Mouse (Mus musculus) urinary bladder, adult 18-20 months (tissue): Measurements from ENCODE around the gene Fgf12.
A peak's percentile ranks its signal among the peaks of the same experiment; 100 is the strongest.

ENCODE experiments used
- DNase-seq, 2 experiments: peaks; one replicate each; pipeline ENCODE4 v3.0.0; 2022; ENCODE audit warnings: low spot score in 2 of 2, mixed read lengths in 2 of 2

Gene Fgf12

DNA sequence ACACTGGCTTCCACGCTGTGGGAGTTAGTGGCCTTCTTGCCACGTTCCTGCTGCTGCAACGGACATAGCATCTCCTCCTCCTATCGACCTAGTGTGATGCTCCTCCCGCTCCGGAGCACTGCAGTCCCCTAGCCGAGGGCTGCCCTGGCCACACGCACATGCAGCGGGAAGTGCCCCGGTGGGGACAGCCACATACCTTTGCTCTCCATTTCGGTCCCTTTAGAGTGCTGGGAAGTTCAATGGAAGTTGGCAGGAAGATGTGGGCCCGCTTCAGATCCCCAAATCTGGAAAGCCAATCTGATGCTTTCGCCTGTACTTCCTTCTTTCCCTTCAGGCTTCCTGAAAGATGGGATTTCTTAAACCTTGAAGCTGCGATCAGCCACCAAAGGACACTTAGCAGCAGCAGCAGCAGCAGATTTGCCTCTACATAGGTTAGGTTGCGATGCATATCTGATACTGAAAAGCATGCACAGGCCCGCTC is at the start of gene Fgf12:
Gene Fgf12 (minus strand): TSS at position 431 of the 481 bp plus-strand sequence.
- peak in 1 of 2 experiments; percentile 0 for DNase-seq

DNA sequence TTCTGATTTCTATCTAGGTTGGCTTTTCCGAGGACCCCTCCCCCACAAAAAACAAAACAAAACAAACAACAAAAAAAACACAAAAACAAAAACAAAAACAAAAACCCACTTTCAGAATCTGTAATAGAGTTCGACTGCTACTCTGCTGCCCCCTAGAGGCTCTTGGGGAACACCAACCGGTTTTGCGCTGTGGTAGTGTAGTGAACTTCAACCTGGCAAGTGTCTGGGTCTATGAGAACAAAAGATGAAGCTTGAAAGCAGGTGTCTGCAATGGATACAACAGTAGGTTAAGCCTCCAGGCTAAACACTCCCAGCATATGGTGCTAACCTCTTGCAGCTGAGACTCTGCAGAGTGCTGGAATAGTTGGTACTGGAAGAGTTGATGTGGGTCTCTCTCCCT is 40.2 kb upstream of the Fgf12 start:
- peak in 1 of 2 experiments; percentile 15 for DNase-seq

DNA sequence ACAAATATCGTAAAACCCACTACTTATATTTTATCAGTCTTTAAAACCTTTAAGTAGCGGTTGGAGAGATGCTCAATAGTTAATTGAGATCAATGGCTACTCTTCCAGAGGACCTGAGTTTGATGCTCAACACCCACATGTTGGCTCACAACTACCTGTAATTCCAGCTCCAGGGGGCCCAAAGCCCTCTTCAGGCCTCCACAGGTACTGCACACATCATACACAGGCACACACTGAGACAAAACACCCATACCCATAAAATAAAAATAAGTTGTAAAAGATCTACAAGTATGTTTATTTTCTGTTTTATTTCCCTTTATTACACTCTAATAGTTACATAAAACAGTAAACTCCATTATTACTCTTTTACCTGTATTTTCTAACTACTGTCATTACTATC is 17.4 kb upstream of the Fgf12 start:
- DNase-seq: no peak

DNA sequence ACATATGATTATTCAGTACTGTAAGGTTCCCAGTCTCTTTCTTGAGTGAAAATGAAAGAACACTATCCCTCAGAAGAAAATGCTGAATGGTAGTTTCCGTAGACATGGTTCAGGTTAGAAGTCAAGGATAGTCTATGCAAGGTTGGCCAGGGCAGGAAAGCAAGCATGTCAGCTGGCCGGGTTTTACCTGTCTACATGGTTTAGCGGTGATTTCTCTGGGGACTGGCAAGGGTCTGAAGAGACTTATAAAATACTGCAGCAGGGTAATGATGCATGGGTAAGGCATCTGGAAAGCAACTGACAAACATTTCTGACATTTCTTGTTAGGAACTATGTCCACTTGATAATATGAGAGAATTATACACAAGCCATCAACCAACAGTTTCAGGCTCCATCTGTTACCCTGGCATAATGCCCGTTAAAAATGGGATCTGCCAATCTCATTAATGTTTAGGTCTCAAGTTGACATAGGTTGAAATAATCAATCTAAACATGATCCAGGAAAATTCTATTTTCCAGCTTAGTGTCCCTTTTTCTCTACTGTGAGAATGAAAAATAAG is 8.6 kb upstream of the Fgf12 start:
- DNase-seq: no peak

DNA sequence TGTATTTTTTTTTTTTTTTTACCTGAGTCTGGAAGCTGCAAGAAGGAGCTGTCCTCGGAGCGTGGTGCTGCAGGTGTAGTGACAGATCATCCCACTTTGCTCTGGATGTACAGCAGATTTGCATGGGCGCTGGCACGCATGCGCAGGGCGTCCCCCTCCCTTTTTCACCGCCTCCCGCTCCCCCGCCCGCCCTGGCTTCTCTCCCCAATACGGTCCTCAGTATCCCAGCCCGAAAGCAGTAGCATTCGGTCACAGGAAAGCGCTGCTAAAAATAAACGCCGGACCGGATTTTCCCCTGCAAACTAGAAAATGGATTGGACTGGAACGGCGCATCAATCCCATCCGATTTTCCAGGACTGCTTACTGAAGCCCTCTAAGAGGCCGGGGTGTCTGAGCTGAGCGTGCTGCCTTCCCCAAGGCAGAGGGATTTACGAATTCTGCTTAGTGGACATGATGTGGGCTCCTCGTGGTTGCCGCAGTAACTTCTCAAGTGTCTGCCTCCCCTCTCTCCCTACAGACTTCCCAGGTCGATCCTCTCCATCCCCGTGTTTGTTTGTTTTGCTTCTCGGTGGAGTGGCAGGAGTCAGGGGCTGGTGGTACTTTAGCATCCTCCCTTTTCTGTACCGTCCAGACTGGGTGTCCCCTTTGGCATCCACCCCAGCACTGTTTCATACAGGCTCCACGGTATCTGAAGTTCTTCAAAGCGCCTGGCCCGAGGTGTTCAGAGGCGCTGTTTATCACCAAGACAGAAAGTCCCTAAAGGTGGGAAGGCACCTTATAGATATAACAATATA is 453 bp upstream of the Fgf12 start:
- peak; percentile 13 to 23 for DNase-seq

DNA sequence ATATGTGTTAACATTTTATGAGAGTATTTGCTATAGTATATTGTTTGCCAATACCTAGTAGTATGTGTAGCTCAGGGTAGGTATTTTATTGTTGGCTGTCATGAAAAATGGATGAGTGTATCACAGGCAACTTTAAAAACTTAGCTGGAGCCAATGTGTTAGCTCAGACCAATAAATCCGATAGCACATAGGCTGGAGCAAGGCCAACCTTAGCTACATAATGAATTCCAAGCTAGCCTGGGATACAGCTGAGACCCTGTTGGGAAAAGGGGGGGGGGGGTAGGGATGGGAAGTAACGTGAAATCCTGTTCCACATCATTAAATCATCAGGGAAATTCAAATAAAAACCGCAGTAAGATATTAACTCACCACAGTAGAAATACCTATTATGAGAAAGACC is 18.4 kb downstream of the Fgf12 start:
- no peak for DNase-seq

DNA sequence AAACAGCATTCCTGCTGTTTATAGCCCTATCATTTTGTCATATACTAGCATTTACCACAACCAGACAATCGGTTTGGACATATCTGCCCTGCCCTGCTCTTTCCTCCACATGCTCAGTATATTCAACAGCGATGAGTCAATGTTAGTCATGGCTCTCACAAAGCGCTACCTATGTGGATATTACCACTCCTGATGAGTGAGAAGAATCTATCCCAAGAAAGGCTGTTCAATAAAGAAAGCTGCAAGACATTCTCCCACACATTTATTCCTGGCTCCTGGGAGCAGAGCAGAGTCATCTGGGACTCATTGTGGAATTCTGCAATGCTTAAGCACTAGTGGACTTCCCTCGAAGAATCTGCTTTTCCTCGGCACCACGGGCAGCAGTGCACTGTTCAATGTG is 26.1 kb downstream of the Fgf12 start:
- DNase-seq: no peak

DNA sequence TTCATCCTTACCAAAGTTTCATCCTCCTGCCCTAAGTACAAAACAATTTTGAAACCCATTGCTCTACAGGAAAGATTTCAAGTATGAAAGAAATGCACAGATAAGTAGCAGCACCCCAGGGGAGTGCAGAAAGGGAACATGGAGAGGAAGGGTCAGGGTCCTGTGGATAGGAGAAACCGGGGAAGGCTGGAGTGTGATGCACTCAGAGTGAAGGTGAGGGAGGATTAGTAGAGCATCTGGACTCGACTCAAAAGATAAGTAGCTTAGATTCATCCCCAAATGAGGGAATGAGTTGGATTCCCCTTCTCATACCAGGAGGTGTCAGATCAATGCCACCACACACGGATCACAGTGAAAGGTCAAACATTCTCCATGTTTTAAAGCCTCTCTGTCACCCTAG is 46.2 kb downstream of the Fgf12 start:
- DNase-seq: no peak

DNA sequence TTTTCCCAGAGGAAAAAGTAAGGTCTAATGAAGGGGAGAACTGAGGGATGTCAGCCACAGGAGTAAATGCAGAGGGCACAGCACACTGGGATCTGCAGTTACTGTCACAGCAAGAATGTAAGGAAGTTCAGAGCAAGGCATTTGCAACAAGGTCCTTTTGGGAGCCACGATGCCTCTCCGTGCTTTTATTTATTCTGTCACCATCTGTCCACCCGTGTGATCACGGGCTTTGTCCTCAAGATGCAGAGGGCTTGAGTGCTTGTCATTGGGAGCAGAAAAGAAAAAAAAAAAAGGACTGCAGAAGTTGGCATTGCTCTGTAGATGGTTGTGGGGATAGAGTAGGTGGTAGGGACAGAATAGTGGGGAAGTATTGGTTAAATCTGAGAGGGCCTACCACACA is 52.5 kb downstream of the Fgf12 start:
- no peak for DNase-seq

DNA sequence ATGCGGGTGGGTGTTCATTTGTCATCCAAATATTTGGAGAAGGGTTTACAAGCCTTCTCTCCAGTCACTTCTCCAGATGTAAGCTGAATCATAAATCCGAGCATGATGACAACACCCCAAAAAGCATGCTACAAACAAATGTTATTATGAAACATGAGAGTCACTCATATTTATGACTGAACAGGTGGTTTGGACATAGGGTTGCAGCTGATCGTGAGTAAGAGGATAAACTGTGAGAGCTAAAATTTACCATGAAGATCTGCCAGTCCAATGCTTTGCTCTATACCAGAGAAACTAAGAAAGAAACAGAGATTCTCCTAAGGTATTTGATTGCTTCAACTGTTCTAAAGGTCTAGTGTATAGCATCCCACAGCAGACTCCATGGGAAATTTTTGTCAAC is 56.0 kb downstream of the Fgf12 start:
- DNase-seq: no peak

DNA sequence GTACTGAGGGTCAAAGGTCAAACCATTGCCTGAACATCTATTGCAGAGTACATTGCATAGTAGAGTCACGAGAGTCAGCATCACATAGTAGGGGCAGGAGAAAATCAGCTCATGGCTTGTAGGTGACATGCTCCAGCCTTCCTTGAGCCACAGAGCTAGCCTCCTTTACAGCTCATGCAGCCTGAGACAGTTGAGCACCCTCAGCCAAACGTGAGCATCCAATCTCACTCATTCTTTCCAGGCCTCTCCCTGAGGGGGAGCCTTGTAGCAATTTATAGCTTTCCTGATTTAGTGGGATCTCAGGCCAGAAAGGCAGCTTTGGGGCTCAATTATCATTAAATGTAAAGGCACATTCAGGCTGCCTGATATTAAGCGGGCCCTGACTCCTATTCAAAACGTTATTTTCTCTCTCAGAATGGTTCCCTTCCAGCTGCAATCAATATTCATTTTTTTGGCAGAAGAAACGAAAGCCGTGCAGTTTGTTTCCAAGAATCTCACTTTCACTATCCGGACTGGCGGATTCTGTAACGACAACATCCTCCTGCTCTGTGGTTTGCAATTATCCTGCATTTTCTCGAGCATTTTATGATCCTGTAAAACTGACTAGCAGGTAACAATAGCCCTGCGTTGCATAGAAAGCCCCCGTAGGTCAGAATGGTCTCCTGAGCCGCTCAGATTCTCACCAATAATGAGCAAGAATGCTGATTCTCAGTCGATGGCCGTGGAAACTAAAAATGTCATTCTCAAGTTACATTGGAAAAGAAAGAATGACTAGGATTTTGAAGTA is 58.6 kb downstream of the Fgf12 start:
- no peak for DNase-seq

DNA sequence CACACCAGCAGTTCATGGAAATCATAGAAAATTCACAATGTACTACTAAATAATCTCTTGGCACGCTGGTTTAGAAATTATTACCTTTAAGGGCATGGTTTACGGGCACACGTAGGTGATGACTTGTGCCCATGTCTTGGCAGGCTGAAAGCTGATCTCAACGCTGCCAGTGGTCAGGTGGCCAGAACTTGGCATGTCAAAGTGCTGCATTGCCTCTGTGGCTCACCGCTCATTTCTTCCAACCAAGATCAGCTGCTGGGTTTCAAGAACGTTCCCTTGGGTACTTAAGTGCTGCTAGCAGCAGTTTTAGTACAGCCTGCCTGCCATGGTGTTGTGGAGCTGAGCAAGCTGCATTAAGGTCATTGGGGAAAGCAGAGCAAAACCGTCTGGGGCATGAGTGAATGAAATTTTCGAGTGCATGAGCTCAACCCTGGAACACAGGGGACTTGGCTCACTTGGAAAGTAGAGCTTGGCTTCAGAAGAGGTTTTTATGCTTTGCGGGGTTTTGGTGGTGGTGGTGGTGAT is 63.9 kb downstream of the Fgf12 start:
- no peak for DNase-seq

DNA sequence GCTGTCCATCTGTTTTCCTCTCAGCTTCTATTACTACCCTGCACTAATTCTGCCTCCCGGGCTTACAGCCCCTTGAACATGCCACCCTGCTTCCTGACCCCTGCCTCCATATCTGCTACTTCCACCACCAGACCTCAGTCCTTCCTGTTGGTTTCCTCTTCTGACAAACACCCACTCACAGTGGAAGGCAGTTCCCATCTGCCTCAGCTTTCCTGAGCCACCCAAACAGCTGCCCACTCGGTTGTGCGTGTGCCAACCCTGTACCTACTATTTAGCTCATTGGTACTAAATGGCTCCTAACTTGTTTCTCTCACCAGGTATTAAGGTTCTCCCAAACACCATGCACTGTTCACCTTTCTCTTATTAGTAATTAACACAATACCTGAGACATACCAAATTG is 71.2 kb downstream of the Fgf12 start:
- DNase-seq: no peak

DNA sequence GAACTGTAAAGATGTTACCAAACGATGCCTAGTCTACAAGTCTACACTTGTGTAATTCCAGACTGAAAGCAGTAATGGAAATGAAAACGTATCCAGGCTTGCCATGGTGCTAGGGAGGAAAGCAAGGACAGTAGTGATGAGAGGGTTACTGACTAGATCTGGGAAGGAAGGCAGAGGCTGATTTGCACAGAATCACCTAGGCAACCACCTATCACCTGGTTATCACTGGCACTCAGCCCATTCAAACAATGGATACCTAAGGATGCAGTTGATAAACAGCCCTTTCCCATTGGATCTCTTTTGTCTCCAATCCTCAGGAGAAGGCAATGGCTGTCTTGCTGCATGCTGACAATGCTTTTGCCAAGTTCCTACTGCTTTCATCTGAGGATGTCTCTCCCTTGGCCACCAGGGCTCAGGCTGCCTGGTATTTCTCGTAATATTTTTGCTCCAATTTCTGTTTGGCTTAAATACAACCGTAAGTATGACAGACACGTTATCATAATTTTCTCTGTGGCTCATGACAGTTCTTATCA is 84.0 kb downstream of the Fgf12 start:
- no peak for DNase-seq

DNA sequence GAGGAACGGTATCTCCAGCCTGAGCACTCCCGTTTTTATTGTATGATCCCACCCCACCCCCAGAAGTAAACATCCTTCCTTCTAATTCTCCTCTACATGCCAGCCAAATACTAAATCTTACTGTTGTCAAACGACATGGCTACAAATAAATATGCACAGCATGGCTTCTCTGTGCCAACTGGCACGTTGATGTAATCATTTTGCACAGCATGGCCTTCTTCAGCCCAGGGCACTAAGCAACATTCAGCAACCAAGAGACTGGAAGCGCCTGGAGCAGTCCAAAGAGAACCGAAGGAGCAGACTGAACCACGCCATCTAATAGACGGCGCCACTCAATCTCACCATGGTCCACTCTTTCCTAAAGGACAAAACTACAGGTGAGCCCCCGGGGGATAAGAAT is 100.2 kb downstream of the Fgf12 start:
- no peak for DNase-seq

DNA sequence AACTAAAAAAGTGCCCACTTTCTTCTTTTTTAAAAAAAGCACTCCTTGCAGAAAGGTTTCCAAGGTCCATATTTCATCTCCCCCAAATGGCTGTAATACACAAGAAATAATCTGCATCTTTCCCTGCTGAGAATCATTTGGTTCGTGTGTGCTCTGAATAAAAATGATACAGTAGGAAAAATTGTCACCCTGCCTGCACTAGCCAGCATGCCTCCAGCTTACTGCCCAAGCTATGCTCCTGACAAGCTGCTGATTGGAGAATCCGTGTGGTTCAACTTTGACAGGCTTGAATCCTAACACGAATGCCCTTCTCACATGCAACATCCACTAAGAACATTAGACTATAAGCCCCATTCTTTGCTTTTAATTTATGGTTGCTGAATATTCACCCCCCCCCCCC is 102.3 kb downstream of the Fgf12 start:
- no peak for DNase-seq

DNA sequence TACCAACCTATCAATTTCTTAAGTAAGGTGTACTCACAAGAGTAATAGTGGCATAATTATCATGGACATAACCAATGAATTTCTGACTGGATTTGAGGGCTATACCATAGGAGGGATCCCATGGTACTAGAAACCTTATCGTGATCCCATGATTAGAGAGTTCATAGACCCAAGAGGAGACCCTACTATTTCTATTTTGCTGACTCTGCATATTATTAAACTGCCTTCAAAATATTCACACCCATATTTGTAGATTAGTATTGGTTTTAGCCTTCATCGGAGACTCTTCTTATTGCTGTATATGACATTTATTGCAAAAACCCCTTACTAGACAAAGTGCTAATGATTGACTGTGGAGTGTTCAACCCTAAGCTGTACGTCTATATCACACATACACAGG is 107.8 kb downstream of the Fgf12 start:
- DNase-seq: no peak

DNA sequence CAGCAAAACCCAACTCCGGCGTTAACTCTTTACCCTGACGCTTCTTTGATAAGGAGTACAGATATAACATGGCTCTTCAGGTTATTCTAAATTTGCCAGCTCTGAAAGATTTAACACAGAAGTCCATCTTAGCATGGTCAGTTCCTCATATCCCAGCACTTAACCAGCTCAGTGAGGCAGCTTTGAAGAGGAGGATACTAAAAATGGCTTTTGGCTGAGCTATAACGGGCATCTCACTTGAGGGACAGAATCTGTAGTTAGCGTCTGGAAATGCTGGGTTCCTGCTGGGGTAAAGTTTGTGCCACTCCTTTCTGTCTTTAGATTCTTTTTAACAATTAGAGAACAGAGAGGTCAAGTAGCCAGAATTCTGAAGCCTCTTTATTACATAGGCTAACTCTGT is 121.1 kb downstream of the Fgf12 start:
- DNase-seq: no peak

DNA sequence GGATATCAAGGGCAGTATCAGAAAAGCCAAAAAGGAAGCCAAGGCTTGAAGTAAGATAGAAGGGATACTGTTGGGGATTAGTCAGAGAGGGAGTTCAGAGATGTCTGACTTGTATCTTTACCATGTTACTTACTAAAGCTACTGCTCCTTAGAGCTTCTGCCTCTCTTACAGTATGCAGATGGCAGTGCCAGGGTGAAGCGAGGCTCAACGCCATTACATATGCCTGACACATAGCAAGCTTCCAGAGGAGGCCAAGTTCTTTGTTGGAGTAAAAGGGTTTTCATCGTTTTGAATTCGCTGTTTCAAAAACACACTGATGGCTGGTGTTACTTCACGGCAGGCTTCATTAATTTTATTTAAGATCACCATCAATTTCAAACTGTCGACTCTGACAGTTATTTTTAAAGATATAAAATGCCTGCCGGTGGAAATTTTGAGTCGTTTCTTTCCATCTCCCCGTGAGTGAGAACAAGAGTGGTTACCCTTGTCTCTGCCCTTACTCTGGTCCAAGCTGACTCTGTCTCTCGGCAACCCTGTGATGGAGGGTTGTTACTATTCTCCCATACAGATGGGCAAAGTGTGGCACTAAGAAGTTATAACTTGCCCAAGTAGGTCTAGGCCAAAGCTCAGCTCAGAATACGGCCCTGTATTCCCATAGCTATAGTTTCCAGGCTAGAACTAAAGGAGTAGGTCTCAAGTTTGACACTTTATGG is 121.9 kb downstream of the Fgf12 start:
- DNase-seq: no peak

DNA sequence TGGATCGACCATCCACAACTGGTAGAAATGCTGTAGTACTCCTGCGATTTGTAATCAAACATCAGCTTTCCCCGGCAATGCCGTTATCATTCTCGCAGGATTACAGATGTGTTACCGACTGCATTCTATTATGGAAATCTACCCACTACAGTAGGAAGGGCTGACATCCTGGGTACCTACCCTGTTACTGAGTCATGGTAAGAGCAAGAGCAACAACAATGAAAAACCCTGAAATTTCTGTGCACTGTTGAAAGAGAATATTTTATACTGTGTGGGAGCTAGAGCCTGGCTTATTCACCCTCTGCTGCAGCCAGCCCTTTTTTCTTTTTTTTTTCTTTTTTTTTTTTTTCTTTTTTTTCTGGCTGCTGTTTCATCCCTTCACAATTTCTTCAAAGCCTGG is 126.6 kb downstream of the Fgf12 start:
- no peak for DNase-seq

DNA sequence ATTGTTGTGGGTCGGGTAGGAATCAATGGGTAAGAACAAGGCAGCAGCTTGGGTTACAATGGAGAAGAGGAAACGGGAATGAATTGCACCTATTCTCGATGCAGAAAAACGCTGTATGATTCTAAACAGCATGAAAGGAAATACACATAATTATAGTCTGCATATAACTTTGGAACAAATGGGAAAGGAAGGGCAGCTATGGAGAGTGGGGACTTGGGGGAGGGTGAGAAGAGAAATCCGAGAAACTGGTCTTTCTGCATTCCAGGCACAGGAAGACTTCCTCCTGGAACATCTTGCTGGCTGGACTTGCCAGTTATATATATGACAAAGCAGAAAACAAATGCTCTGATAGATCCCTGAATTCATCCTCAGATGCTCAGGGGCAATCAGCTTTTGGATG is 127.2 kb downstream of the Fgf12 start:
- DNase-seq: no peak

DNA sequence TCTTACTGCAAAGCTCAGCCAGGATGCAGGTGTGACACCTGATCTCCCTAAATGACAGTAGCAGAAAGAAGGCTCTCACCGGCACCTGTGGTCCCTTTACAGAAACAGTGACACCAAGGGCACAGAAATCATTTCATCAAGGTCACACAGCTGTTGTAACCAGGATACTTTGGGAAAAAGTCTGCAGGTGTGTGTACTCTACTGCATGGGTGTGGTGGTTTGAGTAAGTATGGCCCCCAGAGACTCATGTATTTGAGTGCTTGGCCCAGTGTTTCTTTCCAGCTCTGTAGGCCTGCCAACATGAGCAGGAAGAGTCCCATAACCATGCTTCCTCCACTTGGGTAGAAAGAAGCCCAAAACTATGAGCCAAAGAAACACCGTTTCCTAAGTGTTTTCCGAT is 138.5 kb downstream of the Fgf12 start:
- DNase-seq: no peak
